Mouse (Mus musculus) R1 (cell line): ENCODE data around the gene Npas4.

Source experiments
- DNase-seq: peaks from one replicate; pipeline ENCODE4 v3.0.0-alpha.2; 2018; ENCODE audit warnings: low read depth, low spot score

Gene Npas4

GRCm38 (mm10) chr19:4990256-4990625 lies at the start of gene Npas4:
TSS of gene Npas4 (minus strand) at chr19:4990316.
- DNase-seq, result no peak

GRCm38 (mm10) chr19:5039301-5040114 lies 49.4 kb upstream of the Npas4 start:
- no peak for DNase-seq

GRCm38 (mm10) chr19:5038709-5039156 lies 48.6 kb upstream of the Npas4 start, which contains the start of the genes B4gat1 and AC124502.3:
TSS of gene B4gat1 (plus strand) at chr19:5038826.
TSS of gene AC124502.3 (plus strand) at chr19:5038891.
- DNase-seq, result peak; percentile 86

- DNase-seq, result peak; percentile 88
Observed at GRCm38 (mm10) chr19:5037678-5038571, 47.8 kb upstream of the Npas4 start.

- DNase-seq, result no peak
Observed at GRCm38 (mm10) chr19:5036577-5036976, 46.5 kb upstream of the Npas4 start.

GRCm38 (mm10) chr19:5032686-5033085 lies 42.6 kb upstream of the Npas4 start:
- peak; percentile 53 for DNase-seq

GRCm38 (mm10) chr19:5026111-5026510 lies 36.0 kb upstream of the Npas4 start:
- DNase-seq, result no peak

- DNase-seq, result peak; percentile 97
Observed at GRCm38 (mm10) chr19:5023621-5024479, 33.7 kb upstream of the Npas4 start, which contains the start of gene Slc29a2. TSS of gene Slc29a2 (plus strand) at chr19:5023860.

GRCm38 (mm10) chr19:5021416-5021815 lies 31.3 kb upstream of the Npas4 start:
- no peak for DNase-seq

- no peak for DNase-seq
Observed at GRCm38 (mm10) chr19:5018191-5018590, 28.1 kb upstream of the Npas4 start.

- no peak for DNase-seq
Observed at GRCm38 (mm10) chr19:5017611-5018010, 27.5 kb upstream of the Npas4 start.

- DNase-seq, result peak; percentile 92
Observed at GRCm38 (mm10) chr19:5016782-5017181, 26.7 kb upstream of the Npas4 start.

- DNase-seq, result peak; percentile 91
Observed at GRCm38 (mm10) chr19:5016221-5016742, 26.2 kb upstream of the Npas4 start.

- DNase-seq, result peak; percentile 94
Observed at GRCm38 (mm10) chr19:5014961-5015398, 24.9 kb upstream of the Npas4 start.

- no peak for DNase-seq
Observed at GRCm38 (mm10) chr19:5013138-5013537, 23.0 kb upstream of the Npas4 start.

GRCm38 (mm10) chr19:5004925-5005324 lies 14.8 kb upstream of the Npas4 start:
- DNase-seq, result no peak

GRCm38 (mm10) chr19:5003644-5004043 lies 13.5 kb upstream of the Npas4 start:
- peak; percentile 66 for DNase-seq

- peak; percentile 93 for DNase-seq
Observed at GRCm38 (mm10) chr19:5001666-5002406, 11.7 kb upstream of the Npas4 start.

GRCm38 (mm10) chr19:4999445-5000140 lies 9.5 kb upstream of the Npas4 start:
- DNase-seq, result no peak

- no peak for DNase-seq
Observed at GRCm38 (mm10) chr19:4994043-4994442, 3.9 kb upstream of the Npas4 start.
